Mouse (Mus musculus): ENCODE data around the gene Ulk4. TPM values are rescaled to one million over a fixed set of nuclear protein-coding genes. Genes with fewer than 3 reads are reported as not detected.

Gene Ulk4
- polyA plus RNA-seq, 1 experiment from 2014 or later: 101 TPM

DNA sequence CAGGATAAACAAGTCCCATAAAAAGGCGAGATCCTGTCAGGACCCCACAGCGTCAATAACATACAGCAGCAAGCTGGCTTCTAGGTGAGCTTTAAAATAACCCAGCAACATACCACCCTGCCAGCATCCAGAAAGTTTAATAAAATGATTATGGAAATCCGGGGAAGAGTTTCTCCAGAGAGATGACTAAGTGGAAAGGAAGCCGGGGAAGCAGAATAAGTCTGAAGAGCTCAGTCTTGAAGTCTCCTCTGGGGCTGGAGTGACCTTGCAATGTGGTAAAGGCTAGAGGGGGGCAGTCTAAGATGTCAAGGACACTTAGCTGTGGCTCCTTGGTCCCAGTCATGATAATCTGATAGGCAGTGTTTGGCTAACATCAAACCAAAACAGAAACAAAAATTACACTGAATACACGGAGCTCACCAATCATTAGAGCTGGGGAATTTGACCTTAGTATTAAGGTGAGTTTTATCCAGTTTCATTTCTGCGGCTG is 303.9 kb downstream of the Ulk4 start:
- Histone ChIP-seq H3K27ac (ENCODE audit: low read depth, low read length) (no peak overlapping the region), H3K36me3 (ENCODE audit: control insufficient read depth, insufficient read depth, low read length) (peaks cover 12% of the 10 kb centered on the region), H3K4me2 (no peak overlapping the region), H3K9ac (ENCODE audit: low read depth, low read length) (no peak overlapping the region), H3K4me1 (ENCODE audit: control insufficient read depth, insufficient read depth, low read length) (no peaks in the 10 kb centered on the region), H3K4me3 (ENCODE audit: low read depth, low read length) (no peak overlapping the region), H3K9me3 (replicated peaks; ENCODE audit: control insufficient read depth, low read length) (no peaks in the 10 kb centered on the region), H3K27me3 (ENCODE audit: control insufficient read depth, insufficient read depth, low read length) (no peaks in the 10 kb centered on the region)
- ATAC-seq (replicated peaks; ENCODE audit: insufficient number of reproducible peaks, low FRiP score, low TSS enrichment): no peak
- 67% methylated on average over 6 of the region's 6 CpGs for WGBS (ENCODE audit: insufficient replicate concordance)

DNA sequence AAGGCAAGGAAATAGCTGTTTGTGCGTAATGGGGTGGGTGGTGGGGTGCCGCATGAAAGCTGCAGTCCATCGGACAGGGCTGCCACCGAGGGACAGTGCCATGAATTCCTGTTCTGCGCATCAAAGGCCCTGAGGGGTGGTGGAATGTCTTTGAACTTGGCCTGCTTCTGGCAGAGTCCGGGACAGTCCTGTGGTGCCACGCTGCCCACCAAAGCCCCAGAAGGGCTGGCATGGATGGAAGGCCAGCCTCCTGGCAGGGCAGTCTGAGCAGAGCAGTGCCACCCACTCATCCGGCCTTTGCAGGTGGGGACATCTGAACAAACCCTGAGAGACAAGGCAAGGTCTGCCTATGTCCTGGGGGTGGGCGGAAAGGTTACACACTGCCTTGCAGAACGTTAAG is 312.0 kb downstream of the Ulk4 start:
- H3K27me3 ChIP-seq (ENCODE audit: control insufficient read depth, insufficient read depth, low read length): no peaks in the 10 kb centered on the region
- H3K4me1 ChIP-seq (ENCODE audit: control insufficient read depth, insufficient read depth, low read length): peaks cover 50% of the 10 kb centered on the region
- H3K9ac ChIP-seq (ENCODE audit: low read depth, low read length): no peak overlapping the region
- H3K4me3 ChIP-seq (ENCODE audit: low read depth, low read length): no peak overlapping the region
- no peak for ATAC-seq (replicated peaks; ENCODE audit: insufficient number of reproducible peaks, low FRiP score, low TSS enrichment)
- H3K27ac ChIP-seq (ENCODE audit: low read depth, low read length): no peak overlapping the region
- H3K9me3 ChIP-seq (replicated peaks; ENCODE audit: control insufficient read depth, low read length): no peaks in the 10 kb centered on the region
- 87% methylated on average over 10 of the region's 10 CpGs for WGBS (ENCODE audit: insufficient replicate concordance)
- peaks cover 61% of the 10 kb centered on the region for H3K36me3 ChIP-seq (ENCODE audit: control insufficient read depth, insufficient read depth, low read length)
- no peak overlapping the region for H3K4me2 ChIP-seq

DNA sequence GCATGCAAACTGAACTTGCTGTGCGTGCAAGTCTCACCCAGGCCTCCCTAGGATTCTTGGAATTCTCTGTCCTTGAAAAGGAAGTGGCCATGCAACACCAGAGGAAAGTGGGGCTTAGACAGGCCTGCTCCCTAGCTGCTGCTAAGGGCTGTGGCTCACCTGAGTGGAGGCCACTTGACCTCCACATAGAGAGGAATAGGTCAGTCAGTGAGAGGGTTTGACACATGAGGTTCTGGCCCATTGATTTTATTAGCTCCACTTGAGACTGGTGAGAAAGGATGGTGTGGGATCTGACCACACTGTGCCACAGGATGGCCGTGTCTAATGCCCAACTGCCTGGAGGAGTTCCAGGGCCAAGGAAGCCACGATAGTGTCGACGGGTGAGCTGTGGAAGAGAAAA is 312.8 kb downstream of the Ulk4 start:
- H3K4me2 ChIP-seq: no peak overlapping the region
- no peaks in the 10 kb centered on the region for H3K27me3 ChIP-seq (ENCODE audit: control insufficient read depth, insufficient read depth, low read length)
- peaks cover 64% of the 10 kb centered on the region for H3K36me3 ChIP-seq (ENCODE audit: control insufficient read depth, insufficient read depth, low read length)
- H3K4me3 ChIP-seq (ENCODE audit: low read depth, low read length): no peak overlapping the region
- 76% methylated on average over 5 of the region's 5 CpGs for WGBS (ENCODE audit: insufficient replicate concordance)
- no peak overlapping the region for H3K9ac ChIP-seq (ENCODE audit: low read depth, low read length)
- ATAC-seq (replicated peaks; ENCODE audit: insufficient number of reproducible peaks, low FRiP score, low TSS enrichment): no peak
- H3K27ac ChIP-seq (ENCODE audit: low read depth, low read length): no peak overlapping the region
- no peaks in the 10 kb centered on the region for H3K9me3 ChIP-seq (replicated peaks; ENCODE audit: control insufficient read depth, low read length)
- peaks cover 50% of the 10 kb centered on the region for H3K4me1 ChIP-seq (ENCODE audit: control insufficient read depth, insufficient read depth, low read length)

DNA sequence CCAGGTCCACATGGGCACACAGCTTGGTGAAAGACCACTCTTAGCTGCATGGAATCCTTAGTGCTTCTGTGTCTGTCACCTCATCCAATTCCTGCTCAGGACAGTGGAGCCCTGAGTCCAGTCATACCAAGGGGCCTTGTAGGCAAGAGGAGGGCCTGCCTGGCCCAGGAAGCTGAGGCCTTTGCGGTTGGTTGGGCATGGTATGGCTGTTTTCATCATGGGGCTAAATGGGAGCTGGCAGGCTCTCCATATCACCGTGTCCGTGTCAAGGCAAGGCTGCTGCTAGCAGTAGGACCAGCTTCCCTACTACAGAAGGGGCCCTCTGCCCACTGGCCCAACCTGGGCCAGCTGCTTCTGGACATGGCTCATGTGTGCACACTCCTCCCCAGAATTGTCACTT is 313.3 kb downstream of the Ulk4 start:
- no peak for ATAC-seq (replicated peaks; ENCODE audit: insufficient number of reproducible peaks, low FRiP score, low TSS enrichment)
- Histone ChIP-seq H3K4me1 (ENCODE audit: control insufficient read depth, insufficient read depth, low read length) (peaks cover 50% of the 10 kb centered on the region), H3K4me3 (ENCODE audit: low read depth, low read length) (no peak overlapping the region), H3K27ac (ENCODE audit: low read depth, low read length) (no peak overlapping the region), H3K9me3 (replicated peaks; ENCODE audit: control insufficient read depth, low read length) (no peaks in the 10 kb centered on the region), H3K4me2 (no peak overlapping the region), H3K36me3 (ENCODE audit: control insufficient read depth, insufficient read depth, low read length) (peaks cover 64% of the 10 kb centered on the region), H3K9ac (ENCODE audit: low read depth, low read length) (no peak overlapping the region), H3K27me3 (ENCODE audit: control insufficient read depth, insufficient read depth, low read length) (no peaks in the 10 kb centered on the region)
- 81% methylated on average over 3 of the region's 3 CpGs for WGBS (ENCODE audit: insufficient replicate concordance)

DNA sequence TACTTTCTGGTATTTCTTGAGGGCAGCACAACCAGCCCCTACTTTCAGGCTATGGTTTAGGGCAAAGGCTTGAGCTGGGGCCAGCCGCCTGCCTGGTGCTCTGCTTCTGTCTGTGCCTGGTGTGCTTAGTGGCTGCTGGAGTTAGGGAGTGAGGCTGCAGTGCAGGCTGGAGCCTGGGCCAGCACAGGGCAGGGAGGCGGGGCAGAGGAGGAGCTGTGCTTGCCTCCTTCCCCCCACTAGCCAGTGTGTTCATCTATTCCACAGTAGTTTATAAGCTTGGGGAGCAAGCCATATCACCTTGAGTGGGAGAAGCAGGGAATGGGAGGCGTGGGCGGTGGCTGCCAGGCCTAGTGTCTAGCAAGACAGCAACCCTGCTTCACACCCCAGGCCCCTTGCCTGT is 313.9 kb downstream of the Ulk4 start:
- ATAC-seq (replicated peaks; ENCODE audit: insufficient number of reproducible peaks, low FRiP score, low TSS enrichment): no peak
- Histone ChIP-seq H3K27ac (ENCODE audit: low read depth, low read length) (peak overlapping the region; percentile 29; the same call in 1 of the 2 replicates), H3K4me2 (no peak overlapping the region), H3K27me3 (ENCODE audit: control insufficient read depth, insufficient read depth, low read length) (no peaks in the 10 kb centered on the region), H3K4me3 (ENCODE audit: low read depth, low read length) (no peak overlapping the region), H3K9ac (ENCODE audit: low read depth, low read length) (no peak overlapping the region), H3K36me3 (ENCODE audit: control insufficient read depth, insufficient read depth, low read length) (peaks cover 65% of the 10 kb centered on the region), H3K9me3 (replicated peaks; ENCODE audit: control insufficient read depth, low read length) (no peaks in the 10 kb centered on the region), H3K4me1 (ENCODE audit: control insufficient read depth, insufficient read depth, low read length) (peaks cover 50% of the 10 kb centered on the region)
- WGBS (ENCODE audit: insufficient replicate concordance): 87% methylated on average over 4 of the region's 4 CpGs

DNA sequence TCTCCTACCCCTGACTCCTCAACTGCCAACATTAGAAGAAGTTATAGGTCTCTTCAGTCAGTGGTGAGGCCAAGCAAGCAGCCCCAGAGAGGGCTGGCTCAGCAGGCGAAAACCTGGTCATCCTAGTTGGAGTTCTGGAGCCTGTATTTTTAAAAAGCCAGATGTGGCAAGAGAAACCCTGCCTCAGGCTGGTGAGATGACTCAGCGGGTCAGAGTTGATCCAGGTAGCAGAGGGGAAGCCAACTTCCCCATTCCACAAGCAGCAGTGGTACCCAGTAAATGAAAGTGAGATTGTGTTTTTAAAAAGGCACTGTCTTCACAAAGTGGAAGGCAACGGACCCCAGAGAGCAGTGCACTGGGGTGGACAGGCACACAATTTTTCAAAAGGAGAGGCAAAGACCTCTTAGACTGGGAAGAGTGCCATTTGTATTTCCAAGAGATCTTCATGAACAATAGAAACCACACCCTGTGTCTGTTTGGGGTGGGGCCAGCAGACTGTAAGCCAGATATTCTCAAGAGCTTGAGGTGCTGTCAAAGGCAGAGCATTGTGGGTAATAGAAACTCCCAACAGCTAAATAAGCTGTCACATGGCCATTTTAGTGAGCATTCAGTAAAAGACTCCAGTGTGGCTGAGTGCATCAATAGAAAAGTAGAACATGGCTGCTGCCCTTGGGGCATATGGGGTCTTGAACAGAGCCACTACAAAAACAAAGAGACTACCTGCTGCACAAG is 314.9 kb downstream of the Ulk4 start:
- Histone ChIP-seq H3K4me3 (ENCODE audit: low read depth, low read length) (no peak overlapping the region), H3K27ac (ENCODE audit: low read depth, low read length) (no peak overlapping the region), H3K4me2 (no peak overlapping the region), H3K9me3 (replicated peaks; ENCODE audit: control insufficient read depth, low read length) (no peaks in the 10 kb centered on the region), H3K27me3 (ENCODE audit: control insufficient read depth, insufficient read depth, low read length) (no peaks in the 10 kb centered on the region), H3K9ac (ENCODE audit: low read depth, low read length) (no peak overlapping the region), H3K4me1 (ENCODE audit: control insufficient read depth, insufficient read depth, low read length) (peaks cover 50% of the 10 kb centered on the region), H3K36me3 (ENCODE audit: control insufficient read depth, insufficient read depth, low read length) (peaks cover 70% of the 10 kb centered on the region)
- ATAC-seq (replicated peaks; ENCODE audit: insufficient number of reproducible peaks, low FRiP score, low TSS enrichment): no peak
- 86% methylated on average over 3 of the region's 3 CpGs for WGBS (ENCODE audit: insufficient replicate concordance)

DNA sequence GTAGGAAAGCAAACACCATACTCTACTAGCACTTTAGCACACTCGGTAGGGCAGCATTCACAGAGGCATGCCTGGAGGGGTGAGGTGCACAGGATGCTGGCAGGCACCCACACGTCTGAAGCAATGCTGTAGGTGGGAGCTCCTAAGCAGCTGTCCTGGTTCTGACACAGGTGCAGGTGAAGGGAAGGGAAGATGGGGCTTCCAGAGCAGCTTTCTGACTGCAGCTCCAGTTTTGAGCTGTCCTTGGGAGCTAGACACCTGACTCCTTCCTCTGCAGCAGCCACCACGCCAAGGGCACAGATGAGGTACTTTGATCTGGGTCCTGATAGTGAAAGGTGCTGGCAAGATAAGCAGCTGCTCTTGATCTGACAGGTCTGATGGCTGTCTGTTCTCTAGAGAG is 315.5 kb downstream of the Ulk4 start:
- Histone ChIP-seq H3K27ac (ENCODE audit: low read depth, low read length) (no peak overlapping the region), H3K4me3 (ENCODE audit: low read depth, low read length) (no peak overlapping the region), H3K9me3 (replicated peaks; ENCODE audit: control insufficient read depth, low read length) (no peaks in the 10 kb centered on the region), H3K4me2 (no peak overlapping the region), H3K4me1 (ENCODE audit: control insufficient read depth, insufficient read depth, low read length) (peaks cover 50% of the 10 kb centered on the region), H3K36me3 (ENCODE audit: control insufficient read depth, insufficient read depth, low read length) (peaks cover 71% of the 10 kb centered on the region), H3K27me3 (ENCODE audit: control insufficient read depth, insufficient read depth, low read length) (no peaks in the 10 kb centered on the region), H3K9ac (ENCODE audit: low read depth, low read length) (no peak overlapping the region)
- 62% methylated on average over 3 of the region's 3 CpGs for WGBS (ENCODE audit: insufficient replicate concordance)
- no peak for ATAC-seq (replicated peaks; ENCODE audit: insufficient number of reproducible peaks, low FRiP score, low TSS enrichment)

DNA sequence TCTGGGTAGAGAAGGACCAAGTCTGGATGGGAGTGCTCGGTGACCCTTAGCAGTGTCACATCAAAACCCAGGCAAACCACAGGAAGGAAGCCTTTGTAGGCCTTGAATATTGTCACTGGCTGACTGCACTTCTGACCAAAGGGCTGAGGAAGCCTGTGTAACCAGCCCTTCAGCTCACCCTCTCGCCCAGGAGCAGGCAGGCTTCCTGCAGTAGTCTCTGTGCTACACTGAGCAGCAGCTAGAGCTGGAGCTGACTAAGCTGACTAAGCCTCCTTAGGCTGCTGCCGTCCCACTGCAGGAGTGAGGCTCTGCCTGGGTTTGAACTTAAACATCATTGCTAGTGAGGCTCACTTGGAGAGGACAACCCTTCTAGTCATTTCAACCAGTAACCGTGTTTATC is 316.4 kb downstream of the Ulk4 start:
- Histone ChIP-seq H3K27ac (ENCODE audit: low read depth, low read length) (no peak overlapping the region), H3K4me2 (no peak overlapping the region), H3K27me3 (ENCODE audit: control insufficient read depth, insufficient read depth, low read length) (no peaks in the 10 kb centered on the region), H3K9ac (ENCODE audit: low read depth, low read length) (no peak overlapping the region), H3K36me3 (ENCODE audit: control insufficient read depth, insufficient read depth, low read length) (peaks cover 70% of the 10 kb centered on the region), H3K4me3 (ENCODE audit: low read depth, low read length) (no peak overlapping the region), H3K9me3 (replicated peaks; ENCODE audit: control insufficient read depth, low read length) (no peaks in the 10 kb centered on the region), H3K4me1 (ENCODE audit: control insufficient read depth, insufficient read depth, low read length) (peaks cover 44% of the 10 kb centered on the region)
- no peak for ATAC-seq (replicated peaks; ENCODE audit: insufficient number of reproducible peaks, low FRiP score, low TSS enrichment)
- WGBS (ENCODE audit: insufficient replicate concordance): 68% methylated on average over 4 of the region's 4 CpGs

DNA sequence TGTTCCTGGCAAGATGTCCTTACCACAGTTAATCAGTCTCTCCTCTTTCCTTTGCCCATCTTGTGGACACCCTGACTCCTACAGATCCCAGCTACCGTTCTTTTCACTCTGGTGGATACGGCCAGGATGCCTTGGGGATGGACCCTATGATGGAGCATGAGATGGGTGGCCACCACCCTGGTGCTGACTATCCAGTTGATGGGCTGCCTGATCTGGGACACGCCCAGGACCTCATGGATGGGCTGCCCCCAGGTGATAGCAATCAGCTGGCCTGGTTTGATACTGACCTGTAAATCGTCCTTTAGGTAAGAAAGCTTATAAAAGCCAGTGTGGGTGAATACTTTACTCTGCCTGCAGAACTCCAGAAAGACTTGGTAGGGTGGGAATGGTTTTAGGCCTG is 317.8 kb downstream of the Ulk4 start:
- H3K4me1 ChIP-seq (ENCODE audit: control insufficient read depth, insufficient read depth, low read length): peaks cover 30% of the 10 kb centered on the region
- H3K4me2 ChIP-seq: no peak overlapping the region
- no peaks in the 10 kb centered on the region for H3K9me3 ChIP-seq (replicated peaks; ENCODE audit: control insufficient read depth, low read length)
- H3K36me3 ChIP-seq (ENCODE audit: control insufficient read depth, insufficient read depth, low read length): peaks cover 71% of the 10 kb centered on the region
- H3K27ac ChIP-seq (ENCODE audit: low read depth, low read length): no peak overlapping the region
- no peak overlapping the region for H3K9ac ChIP-seq (ENCODE audit: low read depth, low read length)
- no peak for ATAC-seq (replicated peaks; ENCODE audit: insufficient number of reproducible peaks, low FRiP score, low TSS enrichment)
- H3K4me3 ChIP-seq (ENCODE audit: low read depth, low read length): no peak overlapping the region
- WGBS (ENCODE audit: insufficient replicate concordance): 80% methylated on average over 4 of the region's 4 CpGs
- no peaks in the 10 kb centered on the region for H3K27me3 ChIP-seq (ENCODE audit: control insufficient read depth, insufficient read depth, low read length)

Data from heart, embryonic 11.5 days (tissue).